Mouse (Mus musculus) liver, embryonic 15.5 days (tissue): Measurements from ENCODE around the gene Magix. TPM values are rescaled to one million over a fixed set of nuclear protein-coding genes. Genes with fewer than 3 reads are reported as not detected.

Experiments
- polyA plus RNA-seq: library from polyadenylated mRNA; unstranded; fragments of >200 nt; fragmentation: Nextera tagmentation; extraction: Ambion mirVana; gene quantifications from 2 replicates; pipeline ENCODE4 v1.2.1, GENCODE M21; 2015

Magix gene
- polyA plus RNA-seq, 1 experiment from 2014 or later, result 0.09 TPM

Other genes starting within 250 kb of the Magix start
- 0.02 and 0.23 TPM in 2 replicates for gene Foxp3, start 107.6 kb downstream of the Magix start, polyA plus RNA-seq
- 0.06 and 0.21 TPM in 2 replicates for gene Ppp1r3f, start 107.0 kb downstream of the Magix start, polyA plus RNA-seq
- gene Ccdc22, start 75.7 kb downstream of the Magix start, polyA plus RNA-seq, result 18.0 and 19.8 TPM in 2 replicates
- gene Cacna1f, start 74.2 kb downstream of the Magix start, polyA plus RNA-seq, result 0.07 and 0.09 TPM in 2 replicates
- gene Syp, start 42.8 kb downstream of the Magix start, polyA plus RNA-seq, result 0.33 and 0.36 TPM in 2 replicates
- 1.1 and 1.5 TPM in 2 replicates for gene Prickle3, start 24.0 kb downstream of the Magix start, polyA plus RNA-seq
- 27.5 and 28.8 TPM in 2 replicates for gene Plp2, start 9.9 kb downstream of the Magix start, polyA plus RNA-seq
- 13.3 and 14.1 TPM in 2 replicates for gene Gpkow, start 15.9 kb upstream of the Magix start, polyA plus RNA-seq
- gene Wdr45, start 33.1 kb upstream of the Magix start, polyA plus RNA-seq, result 16.0 and 17.5 TPM in 2 replicates
- gene Gm45208, start 41.0 kb upstream of the Magix start, polyA plus RNA-seq, result 0.31 TPM in 1 of 2 replicates, not detected in the other
- 5.6 and 5.8 TPM in 2 replicates for gene Praf2, start 47.2 kb upstream of the Magix start, polyA plus RNA-seq
- 0.92 and 1.5 TPM in 2 replicates for gene Ccdc120, start 69.7 kb upstream of the Magix start, polyA plus RNA-seq
- 9.2 and 11.8 TPM in 2 replicates for gene Tfe3, start 81.3 kb upstream of the Magix start, polyA plus RNA-seq
- 25.5 and 27.4 TPM in 2 replicates for gene Gripap1, start 108.5 kb upstream of the Magix start, polyA plus RNA-seq
- 0.18 and 0.37 TPM in 2 replicates for gene Kcnd1, start 141.0 kb upstream of the Magix start, polyA plus RNA-seq
- gene Otud5, start 160.1 kb upstream of the Magix start, polyA plus RNA-seq, result 44.9 and 54.4 TPM in 2 replicates
- 3.5 TPM in 2 replicates for gene Pim2, start 197.0 kb upstream of the Magix start, polyA plus RNA-seq
- gene Slc35a2, start 202.8 kb upstream of the Magix start, polyA plus RNA-seq, result 14.3 and 17.5 TPM in 2 replicates
- 38.1 and 39.7 TPM in 2 replicates for gene Pqbp1, start 218.0 kb upstream of the Magix start, polyA plus RNA-seq
- 94.8 and 102 TPM in 2 replicates for gene Timm17b, start 218.1 kb upstream of the Magix start, polyA plus RNA-seq
- not detected in 2 replicates for gene Gm10491, start 226.6 kb upstream of the Magix start, polyA plus RNA-seq
- not detected in 2 replicates for gene Gm10490, start 228.3 kb upstream of the Magix start, polyA plus RNA-seq
- gene Pcsk1n, start 238.6 kb upstream of the Magix start, polyA plus RNA-seq, result 0.12 and 0.18 TPM in 2 replicates
- not detected in 2 replicates for gene Eras, start 247.4 kb upstream of the Magix start, polyA plus RNA-seq